Mouse (Mus musculus): ENCODE measurements around the gene Rnf187.
A peak's percentile ranks its signal among the peaks of the same experiment; 100 is the strongest.

Rnf187 gene

DNA sequence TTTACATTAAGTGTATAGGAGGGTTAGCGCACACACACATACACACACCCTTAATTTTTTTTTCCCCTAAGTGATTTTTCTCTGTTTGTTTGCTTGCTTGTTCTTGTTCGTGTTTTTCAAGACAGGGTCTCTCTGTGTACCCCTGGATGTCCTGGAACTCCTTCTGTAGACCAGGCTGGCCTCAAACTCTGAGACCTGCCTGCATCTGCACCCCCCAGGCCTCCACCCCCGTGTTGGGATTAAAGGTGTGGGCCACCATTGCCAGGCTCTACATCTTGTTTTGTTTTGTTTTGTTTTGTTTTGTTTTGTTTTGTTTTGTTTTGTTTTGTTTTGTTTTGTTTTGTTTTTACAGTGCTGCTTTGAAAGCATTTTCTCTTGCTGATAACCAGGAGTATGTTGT is 8.6 kb upstream of the Rnf187 start:
- no peak for DNase-seq (ENCODE audit: low spot score)

DNA sequence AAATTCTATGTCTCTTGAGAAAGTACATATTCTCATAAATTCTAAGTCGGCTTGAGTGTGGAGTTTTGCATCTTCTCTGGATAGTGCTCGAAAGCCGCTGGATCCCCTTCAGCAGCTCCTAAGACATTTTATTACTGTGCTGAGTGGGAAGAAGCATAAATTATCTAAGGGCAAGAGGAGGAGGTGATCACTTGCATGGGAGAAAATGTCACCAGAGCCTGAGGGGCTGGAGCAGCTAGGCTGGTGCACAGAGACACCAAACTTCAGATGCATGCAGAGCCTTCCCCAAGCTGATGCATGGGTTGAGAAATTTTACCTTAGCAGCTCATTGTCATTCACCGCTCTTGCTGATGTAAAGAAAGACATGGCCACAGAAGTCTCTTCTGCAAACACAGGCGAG is 5.4 kb upstream of the Rnf187 start:
- no peak for DNase-seq (ENCODE audit: low spot score)

DNA sequence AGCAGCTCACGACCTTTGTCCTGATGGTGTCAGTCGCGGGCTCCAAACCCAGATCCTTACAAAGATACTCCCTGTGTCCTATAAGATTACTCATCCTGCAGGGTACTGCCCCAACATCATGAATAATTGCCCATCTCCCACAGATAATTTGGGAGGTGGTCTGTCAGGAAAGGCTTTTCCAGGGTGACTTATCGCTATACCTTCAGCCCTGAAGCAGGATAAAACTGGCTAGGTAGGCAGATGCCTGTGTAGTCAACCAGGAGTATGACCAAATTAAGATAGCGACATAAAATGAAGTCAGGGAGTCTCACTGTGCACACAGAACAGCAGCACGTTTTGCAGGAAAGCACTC is 348 bp upstream of the Rnf187 start:
- no peak for DNase-seq (ENCODE audit: low spot score)

DNA sequence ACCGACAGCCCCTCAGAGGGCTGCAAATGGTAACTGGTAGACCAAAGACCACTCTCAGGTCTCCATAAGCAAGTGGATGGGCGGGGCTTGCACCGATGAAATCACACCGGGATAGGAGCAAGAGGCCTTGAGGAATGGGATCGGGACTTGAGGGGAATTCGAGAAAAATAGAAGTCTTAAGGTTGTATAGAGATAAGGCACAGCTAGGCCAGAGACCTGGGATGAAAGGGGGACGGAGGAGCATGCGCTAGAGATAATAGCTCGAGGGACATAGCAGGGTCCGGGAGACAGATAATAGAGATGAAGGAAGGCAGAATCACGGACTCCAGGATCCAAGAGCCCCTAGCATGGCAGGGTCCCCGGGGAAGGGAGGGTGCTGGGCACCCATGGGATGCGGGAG is 807 bp downstream of the Rnf187 start:
- no peak for DNase-seq (ENCODE audit: low spot score)

DNA sequence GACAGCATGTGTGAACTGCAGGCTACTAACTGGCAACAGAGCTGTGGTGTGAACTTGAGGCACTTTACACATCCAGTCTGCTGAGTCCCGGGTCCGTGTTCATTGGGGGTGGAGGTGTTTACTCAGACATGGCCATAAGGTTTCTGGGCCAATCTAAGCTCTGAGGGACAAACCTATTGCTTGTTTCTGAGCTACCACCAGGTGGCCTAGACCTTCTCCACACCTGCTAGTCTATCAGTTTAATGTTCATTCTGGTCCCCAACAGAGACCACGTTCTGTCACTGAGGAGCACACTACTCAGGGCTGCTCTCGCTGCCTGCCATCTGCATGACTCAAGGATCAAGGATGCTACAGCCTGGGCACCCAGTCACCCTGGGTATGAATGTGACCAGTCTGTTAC is 7.1 kb downstream of the Rnf187 start:
- no peak for DNase-seq (ENCODE audit: low spot score)

DNA sequence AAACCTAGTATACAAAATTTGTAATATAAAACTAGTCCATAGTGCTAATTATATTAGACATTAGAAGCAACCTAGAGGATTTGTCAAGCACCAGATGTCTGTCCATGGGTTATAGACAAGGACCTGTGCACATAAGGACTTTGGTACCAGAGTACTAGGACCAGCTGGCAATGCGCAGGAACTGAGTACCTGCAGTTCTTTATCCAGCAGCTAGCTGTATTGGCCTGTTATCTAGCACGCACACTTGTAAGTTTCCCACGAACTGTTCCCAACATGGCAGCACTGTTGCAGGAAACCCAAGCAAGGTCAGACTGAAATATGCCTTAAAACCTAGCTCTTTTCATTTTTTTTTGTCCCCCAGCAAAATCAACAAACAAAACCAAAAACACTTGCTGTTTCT is 8.5 kb downstream of the Rnf187 start:
- no peak for DNase-seq (ENCODE audit: low spot score)

DNA sequence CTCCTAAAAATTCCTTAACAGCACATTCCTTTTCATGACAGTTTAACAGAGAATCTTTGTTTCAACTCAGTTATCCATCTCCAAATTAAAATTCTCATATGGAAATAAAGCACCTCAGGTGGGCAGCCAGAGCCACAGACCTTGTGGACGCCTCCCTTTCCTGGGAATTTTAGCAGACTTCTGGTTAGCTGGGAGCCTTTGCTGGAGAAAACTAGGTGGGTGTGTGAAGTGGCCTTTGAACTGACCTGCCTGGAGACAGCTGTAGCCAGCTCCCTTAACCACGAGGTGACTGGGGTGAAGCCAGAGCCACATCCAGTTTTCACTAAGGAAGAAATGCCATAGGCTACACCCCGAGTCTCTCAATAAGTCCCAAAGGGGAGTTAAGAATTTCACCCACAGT is 9.1 kb downstream of the Rnf187 start:
- DNase-seq (ENCODE audit: low spot score): no peak

DNA sequence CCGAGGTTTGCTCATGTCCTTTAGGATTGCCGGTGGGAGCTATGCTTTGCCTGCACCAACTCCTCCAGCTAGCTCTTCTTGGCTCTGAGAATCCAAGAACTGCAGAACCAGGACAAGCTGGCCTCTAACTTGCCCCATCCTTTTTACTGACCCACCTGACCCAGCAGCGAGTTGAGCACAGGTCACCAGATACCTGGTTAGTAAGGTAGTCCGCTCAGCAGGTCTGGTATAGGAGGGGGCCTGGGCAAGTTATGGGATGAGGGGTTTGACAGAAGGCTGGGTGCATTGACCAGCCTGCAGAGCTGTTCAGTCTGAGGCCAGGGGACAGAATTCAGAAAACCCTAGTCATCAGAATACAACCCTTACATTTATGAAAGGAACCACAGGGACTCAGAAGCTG is 9.7 kb downstream of the Rnf187 start:
- no peak for DNase-seq (ENCODE audit: low spot score)

DNA sequence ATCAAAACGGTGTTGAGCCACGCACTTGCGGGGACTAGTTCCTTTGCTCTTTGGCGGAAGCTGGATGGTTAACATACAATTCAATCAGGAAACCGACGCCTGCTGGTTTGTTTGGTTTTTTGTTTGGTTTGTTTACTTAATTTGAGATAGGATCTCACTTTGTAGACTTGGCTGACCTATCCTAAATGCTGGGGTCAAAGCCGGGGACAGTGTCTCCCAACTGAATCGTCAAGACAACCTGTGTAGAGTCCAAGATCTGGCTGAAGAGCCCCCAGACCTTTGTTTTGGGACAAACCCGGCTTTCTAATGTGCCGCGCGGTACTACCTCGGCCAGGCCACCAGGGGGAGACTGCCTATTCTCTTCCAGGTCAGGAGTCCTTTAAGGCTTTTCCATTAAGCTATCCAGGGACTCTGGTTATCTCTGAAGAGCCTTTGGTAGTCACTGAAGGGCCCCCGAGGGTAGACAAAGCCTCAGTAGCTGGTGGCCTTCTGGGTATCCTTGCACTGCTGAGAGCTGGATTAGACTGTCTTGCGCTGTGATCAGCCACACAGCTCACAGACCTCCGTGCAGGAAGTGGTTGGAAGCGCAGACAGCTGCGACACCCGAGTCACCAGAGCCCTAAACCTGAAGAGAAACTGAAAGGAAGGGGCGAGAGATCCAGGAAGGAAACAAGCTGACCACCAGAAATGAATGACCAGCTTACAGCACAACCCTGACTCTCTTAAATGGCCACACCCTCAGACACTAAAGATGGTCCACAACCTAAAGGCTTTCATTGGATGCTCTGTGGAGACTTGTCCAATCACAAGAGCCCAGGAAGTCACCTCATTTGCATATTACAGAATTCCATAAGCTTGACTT is 10.7 kb downstream of the Rnf187 start:
- peak; percentile 75 for DNase-seq (ENCODE audit: low spot score)

DNA sequence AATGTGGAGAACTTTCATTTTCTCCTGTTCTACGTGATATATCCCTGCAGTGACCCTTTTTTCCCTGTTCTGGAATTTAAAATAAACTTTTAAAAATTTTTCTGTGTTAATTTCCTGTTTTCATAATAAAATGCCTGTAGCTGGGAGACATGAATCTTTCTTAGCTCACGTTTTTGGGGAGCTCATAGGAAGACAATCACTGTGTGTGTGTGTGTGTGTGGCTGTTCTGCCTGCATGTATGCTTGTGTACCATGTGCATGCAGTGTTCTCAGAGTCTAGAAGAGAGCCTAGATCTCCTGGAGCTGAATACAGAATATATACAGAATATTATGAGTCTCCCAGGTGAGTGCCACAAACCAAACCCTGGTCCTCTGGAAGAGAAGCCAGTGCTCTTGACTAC is 11.7 kb downstream of the Rnf187 start:
- no peak for DNase-seq (ENCODE audit: low spot score)

DNA sequence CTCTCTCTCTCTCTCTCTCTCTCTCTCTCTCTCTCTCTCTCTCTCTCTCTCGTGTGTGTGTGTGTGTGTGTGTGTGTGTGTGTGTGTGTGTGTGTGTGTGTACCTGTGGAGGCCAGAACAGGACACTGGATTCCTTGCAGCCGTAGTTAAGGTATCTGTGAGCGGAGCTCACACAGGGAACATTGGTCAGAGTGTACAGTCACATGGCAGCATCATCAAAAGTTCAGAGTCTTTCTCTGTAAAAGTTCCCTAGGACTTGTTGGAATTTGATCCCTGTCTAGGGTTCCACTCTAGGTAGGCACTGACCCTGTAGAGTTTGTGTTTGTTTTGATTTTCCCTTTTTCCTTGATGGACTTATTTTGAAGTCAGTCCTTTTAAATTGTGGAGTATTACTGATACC is 12.1 kb downstream of the Rnf187 start:
- no peak for DNase-seq (ENCODE audit: low spot score)

DNA sequence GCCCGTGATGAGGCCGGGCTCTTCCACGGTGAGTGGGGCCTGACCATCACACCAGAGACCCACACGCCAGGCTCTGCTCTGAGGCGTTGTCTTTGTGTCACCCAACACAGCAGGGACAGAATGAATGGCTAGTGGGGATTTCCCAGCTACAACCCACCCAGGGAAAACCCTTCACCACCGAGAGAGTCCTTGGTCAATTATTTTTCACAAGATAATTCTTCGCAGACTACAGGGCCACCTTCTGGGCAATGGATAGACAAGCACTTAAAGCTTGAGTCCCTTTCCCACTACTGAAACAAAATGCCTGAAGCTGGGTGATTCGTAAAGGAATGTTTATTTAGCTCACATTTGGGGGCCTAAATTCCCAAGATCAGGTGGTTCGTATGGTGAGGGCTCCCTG is 16.3 kb downstream of the Rnf187 start:
- DNase-seq (ENCODE audit: low spot score): no peak

DNA sequence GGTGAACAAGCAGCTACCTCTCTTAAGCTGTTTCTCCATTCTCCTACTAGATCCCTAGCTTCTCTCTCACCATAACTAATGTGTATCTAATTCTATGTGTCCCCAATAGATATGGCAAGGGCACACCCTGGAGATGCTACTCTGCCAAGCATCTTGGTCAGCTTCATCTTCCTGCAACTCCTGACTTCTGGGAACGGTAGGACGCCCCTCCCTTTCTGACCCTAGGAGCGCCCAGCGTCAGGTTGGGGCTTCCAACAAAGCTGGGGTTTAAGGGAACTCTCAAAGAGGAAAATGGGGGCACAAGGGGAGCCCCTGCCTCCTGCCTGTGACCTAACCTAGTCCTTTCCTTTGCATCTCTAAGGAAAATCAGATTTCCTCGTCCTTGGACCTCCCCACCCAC is 20.0 kb downstream of the Rnf187 start:
- no peak for DNase-seq (ENCODE audit: low spot score)

DNA sequence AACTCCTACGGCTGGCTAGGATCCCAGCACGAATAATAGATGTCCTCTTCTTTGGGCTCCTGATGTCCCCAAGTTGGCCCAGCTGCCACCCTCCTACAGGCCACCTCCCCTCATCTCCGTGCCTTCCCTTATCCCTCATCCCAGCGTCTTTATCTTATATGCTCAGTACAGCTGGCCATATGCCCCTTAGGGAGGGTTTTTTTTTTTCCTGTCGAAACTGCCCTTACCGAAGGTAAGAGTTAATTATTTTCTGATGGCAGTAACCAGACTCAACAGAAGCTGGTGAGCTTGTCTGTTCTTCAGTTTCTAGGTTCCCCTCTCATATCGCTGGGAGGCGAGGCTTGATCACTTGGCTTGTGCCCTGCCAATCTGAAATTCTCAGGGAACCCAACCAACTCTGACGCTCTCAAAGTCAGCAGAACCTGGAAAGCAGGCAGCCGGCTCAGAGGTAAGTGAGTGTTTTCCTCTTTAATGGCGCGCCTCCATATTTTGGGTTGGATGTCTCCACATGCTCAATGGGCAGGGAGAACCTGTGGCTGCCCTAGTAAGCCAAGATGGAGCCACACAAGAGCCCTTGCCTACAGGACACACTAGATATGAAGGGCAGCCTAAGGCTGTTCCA is 20.9 kb downstream of the Rnf187 start, which contains the start of gene Btnl10:
Gene Btnl10, plus strand, starts transcription at position 164 of the 622 bp plus-strand sequence.
- DNase-seq (ENCODE audit: low spot score): no peak

DNA sequence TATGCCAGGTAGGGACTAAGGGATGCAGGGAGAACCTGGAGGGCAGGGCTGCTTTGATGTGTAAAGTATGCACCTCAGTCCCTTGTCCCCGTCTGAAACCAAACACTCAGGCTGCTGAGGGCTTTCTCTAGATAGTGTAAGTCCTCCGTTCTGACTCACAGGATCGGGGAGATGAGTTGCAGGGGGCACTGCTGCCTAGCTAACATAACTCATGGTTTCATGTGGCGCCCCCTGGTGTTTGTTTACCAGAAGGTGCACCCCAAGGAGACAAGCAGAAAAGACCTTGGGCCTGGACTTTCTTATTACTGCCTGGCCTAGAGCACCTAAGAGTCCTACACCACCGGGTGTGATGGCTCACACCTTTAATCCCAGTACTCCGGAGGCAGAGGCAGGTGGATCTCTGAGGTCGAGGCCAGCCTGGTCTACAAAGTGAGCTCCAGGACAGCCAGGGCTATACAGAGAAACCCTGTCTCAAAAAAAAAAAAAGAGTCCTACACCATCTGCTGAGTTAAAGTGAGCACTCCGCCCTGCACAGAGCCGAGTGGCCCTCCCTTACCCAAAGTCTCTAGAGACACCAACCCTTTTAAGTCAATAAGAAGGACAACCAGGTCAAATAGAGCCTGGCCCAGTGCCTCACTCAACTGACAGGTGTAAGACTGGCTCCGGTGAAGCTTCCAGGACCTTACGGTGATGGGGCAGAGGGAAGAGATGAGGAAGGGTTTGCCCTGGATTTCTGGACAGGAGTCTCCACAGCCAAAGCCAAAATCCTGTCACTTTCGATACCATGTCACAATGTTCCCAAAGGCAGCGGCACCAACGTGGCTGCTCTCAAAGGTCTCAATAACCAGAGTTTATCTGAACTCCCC is 21.6 kb downstream of the Rnf187 start:
- peak; percentile 61 for DNase-seq (ENCODE audit: low spot score)

DNA sequence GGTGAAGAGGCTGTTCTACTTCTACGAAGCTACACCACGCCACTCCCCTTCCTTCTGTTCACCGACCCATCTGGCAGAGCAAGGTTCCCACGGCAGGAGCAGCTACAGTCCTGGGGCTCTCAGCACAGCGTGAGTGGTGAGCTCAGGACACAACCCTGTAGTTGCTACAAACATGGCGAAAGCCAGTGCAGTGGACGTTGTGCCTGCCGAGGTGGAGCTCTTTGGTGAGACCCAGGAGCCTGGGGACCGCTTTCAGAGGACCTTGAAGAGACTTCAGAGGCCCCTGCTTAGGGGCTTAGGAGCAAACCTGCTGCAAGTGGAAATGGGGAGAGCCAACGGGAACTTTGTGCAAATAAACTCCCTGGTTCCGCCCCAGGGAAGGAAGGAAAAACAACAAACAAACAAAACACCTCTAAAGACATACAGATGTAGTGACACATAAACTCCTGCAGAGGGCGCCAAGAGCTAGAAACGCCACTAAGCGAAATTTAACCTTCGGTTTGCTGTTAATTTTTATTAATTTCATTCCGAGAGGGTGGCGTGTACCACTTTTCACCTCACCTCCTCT is 24.2 kb downstream of the Rnf187 start:
- peak; percentile 28 for DNase-seq (ENCODE audit: low spot score)

DNA sequence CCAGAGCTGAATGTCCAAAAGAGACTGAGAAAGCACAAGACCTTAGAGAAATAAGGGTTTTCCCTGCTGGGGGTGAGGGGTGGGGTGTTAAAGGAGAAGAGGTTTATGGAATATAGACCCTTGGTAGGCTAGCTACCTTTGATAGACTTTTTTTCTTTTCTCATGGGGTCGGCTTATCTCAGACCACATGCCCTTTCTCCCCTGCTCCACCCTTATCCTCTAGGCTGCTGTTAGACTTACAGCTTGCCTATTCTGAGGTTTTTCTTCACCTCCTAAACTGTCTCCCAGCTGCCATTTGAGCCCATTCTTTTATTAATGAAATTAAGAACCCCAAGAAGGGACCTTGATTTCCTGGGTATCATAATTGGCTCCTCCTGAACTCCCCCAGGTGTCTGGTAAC is 24.9 kb downstream of the Rnf187 start:
- no peak for DNase-seq (ENCODE audit: low spot score)

DNA sequence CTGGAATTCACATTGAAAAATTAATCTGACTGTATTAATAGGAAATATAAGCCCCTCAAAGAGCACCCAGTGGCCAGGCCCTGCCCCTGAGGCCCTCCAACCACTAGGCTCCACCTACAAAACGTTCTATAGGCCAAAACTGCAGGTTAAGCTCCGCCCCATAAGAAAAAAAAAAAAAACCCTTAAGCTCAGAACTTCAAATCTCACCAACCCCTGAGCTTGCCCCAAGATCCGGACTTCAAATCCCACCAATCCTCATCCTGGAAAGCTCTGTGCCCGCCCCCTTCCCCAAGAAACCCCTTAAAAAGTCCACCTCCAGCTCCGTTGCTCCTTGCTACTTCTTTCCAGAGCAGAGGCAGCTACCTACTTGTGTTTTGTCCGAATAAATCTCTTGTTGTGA is 33.9 kb downstream of the Rnf187 start:
- peak; percentile 48 for DNase-seq (ENCODE audit: low spot score)

DNA sequence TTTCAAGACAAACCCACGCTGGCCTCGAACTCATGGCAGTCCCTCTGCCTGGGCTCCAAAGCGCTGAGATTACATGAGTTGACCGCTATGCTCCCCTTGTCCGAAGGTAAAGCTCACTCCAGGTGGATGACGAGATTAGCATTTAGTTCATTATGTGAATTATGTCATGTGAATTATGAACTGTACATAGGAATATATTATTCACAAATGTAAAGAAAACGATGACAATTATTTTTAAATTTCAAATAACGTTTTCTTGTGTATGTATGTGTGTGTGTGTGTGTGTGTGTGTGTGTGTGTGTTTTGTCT is 34.4 kb downstream of the Rnf187 start:
- DNase-seq (ENCODE audit: low spot score): no peak

DNA sequence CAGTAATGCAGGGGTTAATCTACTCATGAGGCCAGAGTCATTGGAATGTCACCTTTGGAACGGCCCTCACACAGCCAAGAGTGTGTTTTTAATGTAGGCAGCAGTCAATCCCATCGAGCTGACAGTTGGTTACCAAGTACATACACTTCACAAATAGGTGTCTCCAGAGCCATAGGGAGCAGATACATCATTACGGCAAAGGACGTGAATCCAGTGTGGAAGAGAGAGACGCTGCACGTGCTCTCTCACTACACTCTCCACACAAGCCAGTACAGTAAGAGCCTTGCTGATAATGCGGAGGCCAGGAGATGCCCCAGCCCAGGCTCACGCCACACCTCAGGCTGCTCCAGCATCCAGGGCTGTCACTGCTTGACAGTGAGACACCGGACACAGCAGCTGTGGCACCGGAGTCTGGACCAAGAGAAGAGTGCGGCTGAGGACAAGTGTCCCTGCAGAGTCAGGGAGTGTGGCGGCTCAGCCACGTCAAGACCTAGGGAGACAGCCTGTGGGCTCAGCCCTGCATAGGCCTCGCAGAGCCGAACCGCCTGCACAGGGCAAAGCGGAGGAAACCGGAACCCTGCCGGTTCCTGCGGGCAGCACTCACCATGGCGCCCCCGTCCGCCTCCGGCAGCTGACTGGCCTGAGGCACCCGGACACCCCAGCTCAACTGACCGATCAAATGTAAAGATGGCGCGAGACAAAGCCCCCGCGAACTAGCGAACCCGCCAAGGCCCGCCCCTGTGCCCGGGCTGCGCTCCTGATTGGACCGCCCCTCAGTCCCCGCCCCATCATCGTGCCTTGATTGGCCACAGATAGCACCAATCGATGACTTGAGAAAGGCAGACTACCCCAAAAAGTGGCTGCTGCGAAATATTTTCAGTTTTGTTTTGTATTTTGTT is 35.0 kb downstream of the Rnf187 start, which contains the start of gene Zfp39:
Gene Zfp39, minus strand, starts transcription at position 715 of the 899 bp plus-strand sequence.
- DNase-seq (ENCODE audit: low spot score): peak; percentile 97

DNA sequence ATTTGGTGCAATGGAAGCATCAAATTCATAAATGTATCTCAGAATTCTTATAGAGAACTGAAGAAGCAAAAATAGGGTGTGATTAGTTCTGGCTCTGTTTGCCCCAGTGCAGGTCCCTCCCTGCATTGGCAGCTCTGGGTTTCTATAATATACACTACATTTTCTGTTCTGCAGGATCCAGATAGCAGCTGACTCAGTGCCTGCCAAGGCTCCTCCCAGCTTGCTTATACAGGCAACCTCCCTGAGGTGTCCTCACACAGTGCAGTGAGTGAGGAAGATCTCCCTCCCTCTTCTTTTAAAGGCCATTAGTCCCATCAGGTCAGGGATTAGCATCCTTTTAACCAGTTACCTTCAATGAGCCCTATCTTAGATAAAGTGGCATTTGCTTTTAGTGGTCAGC is 37.6 kb downstream of the Rnf187 start:
- DNase-seq (ENCODE audit: low spot score): no peak

DNA sequence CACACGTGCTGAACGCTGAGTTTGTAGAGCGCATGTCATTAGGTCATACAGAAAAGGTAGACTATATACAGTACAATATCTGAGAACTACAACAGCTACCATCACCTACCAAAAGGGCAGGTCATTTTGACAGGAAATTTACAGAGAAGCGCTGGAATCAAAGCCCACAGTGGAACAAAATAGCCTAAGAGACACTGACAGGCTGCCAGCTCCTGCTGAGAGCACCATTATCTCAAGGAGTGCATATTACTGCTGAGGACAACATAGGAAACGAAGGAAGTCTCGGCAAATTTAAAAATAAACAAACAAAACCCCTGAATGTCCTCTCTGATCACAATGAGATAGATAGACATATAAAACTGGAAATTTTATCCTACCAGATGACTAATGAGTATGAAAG is 41.2 kb downstream of the Rnf187 start:
- DNase-seq (ENCODE audit: low spot score): peak; percentile 25

Measured in lung, postnatal 25 days (tissue).